Mouse (Mus musculus) CD4-positive naive resting alpha-beta T cell, adult 57 days (primary cell): ENCODE data around the gene Selenon. TPM values are rescaled to one million over a fixed set of nuclear protein-coding genes. Genes with fewer than 3 reads are reported as not detected.

Experiments
- total RNA-seq: library from RNA; stranded (reverse); gene quantifications from one replicate; pipeline ENCODE4 v1.2.4, GENCODE M21; 2023

The Selenon gene
- total RNA-seq, result 2.0 TPM

DNA sequence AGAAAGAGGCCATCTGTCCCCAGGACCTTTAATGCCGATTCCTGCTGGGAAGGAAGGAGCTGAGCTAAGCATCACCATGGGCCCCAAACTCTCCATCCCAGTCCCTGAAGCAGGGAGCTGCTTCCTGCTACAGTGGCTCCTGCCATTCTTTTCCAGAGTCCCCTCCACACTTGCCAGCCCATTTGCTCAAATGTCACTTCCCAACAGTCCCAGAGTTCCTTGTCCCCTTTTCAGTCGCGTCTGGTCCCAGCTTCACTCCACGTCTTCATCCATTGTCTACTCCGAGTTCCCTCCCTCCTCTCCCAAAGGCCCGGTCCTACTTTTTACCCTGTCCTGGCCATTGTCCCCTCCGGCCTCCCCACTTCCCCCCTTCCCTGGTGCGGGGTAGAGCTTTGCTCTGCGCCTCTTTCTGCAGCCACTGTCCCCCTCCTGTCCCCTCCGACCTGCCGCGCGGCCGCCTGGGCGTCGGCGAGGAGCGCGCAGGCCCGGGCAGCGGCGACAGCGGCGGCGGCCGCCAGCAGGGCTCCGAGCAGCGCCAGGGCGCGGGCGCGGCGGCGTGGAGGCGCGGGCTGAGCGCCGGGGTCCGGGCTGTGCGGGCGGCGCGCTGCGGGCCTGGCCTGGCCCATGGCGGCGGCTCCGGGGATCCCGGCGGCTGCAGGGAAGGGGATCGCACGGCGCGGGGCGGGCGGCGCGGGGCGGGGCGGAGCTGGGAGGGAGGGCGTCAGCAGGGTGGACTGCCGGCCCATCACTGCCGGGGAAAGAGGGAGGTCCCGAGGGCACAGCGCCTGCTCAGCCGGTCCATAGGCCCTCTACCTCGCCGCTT is at the start of gene Selenon:
Selenon (minus strand) TSS at position 673 of the 823 bp plus-strand sequence.

DNA sequence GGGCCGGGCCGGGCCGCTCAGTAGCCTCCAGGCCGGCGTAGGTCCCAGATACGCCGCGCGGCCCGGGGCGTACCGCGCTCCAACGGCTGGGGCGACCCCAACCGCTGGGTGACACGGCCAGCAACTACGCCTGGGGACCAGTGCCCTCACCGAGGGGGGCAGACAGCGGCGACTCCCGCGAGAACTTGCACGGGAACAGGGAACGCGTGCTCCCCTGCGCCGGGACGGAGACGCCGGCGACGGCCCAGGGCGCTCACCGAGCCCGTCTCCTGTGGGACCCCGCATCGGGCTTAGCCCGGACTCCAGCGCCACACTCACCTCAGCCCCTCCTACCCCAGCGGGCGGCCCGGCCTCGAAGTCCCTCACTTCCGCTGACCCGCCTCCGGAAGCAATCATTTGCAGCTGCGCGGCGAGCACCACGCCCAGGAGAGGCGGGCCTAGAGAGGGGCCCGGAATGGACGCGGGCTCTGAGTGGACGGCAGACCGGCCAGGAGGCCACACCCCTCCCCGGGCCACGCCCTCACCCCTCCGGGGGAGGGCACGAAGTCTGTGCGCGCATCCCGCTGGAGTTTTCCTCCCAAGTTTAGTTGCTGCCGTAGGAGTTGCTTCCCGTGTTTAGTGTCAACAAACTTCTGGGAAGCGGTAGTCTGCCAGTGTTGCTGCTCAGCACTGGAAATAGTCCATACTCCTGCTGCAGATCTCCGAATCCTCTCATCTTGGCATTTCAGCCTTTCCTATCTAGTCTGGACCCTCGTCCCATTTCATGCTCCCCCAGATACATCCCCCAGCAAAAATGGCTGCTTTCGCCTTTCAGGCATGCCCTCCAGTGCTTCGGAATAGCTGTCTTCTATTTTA is 16.8 kb downstream of the Selenon start, which contains the start of gene Mtfr1l:
Mtfr1l (minus strand) TSS at position 456 of the 855 bp plus-strand sequence.

DNA sequence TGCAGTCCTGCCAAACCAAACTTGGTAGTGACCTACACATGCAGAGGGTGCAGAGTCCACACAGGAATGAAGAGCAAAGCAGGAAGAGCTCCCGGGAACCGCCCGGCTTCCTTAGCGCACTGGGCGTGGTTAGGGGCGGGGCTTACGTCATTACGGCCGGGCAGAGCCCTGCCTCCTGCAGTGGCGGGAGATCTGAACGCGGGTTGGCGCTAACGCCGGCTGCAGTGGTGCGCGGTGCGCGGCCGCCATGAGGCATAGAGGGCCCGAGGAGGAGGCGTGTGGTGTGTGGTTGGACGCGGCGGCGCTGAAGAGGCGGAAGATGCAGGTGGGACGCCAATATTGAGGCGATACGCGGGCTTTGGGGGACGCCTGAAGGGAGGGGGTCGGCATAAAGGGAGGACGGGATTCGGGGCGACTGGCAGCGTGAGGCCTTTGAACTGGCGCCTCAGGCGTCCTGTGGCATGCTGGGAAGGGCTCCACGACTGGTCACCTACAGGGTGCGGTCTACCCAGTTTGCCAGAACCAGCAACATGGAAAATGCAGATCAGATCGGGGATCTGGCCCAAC is 41.0 kb downstream of the Selenon start, which contains the start of gene Aunip:
Aunip (plus strand) TSS at position 155 of the 567 bp plus-strand sequence.

DNA sequence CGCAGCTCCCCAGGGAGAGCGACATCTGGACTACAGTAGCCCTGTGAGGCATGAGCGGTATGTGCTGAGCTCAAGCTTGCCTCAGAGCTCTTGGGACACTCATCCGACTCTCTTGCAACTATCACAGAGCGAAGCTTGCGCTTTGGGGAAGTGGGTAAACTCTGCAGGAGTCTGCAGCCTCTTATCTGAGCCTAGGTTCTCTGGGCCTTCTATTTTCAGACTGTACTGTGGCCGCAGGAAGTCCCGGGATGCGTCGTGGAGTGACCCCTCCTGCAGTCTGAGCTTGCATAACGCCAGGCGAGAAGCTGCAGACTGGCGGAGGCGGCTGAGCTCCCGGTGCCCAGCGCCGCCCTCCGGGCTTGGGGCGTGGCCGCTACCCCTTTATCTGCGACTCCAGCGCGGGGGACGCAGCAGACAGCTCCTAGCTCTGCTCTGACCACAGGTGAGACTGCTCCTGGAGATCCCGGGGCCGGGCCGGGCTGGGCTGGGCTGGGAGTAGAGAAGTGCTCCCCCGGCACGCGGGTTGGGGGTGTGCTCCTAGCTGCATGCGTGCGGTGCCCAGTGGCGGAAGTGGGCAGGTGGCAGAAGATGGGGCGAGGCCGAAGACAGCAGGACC is 55.3 kb downstream of the Selenon start, which contains the start of gene Paqr7:
Paqr7 (plus strand) TSS at position 103 of the 616 bp plus-strand sequence.

Other genes starting within 250 kb of the Selenon start
- not detected for gene Trim63, start 237.0 kb downstream of the Selenon start, total RNA-seq
- not detected for gene Slc30a2, start 209.0 kb downstream of the Selenon start, total RNA-seq
- 1.1 TPM for gene Extl1, start 168.3 kb downstream of the Selenon start, total RNA-seq
- gene Pafah2, start 155.8 kb downstream of the Selenon start, total RNA-seq, result 3.2 TPM
- 43.3 TPM for gene Stmn1, start 83.8 kb downstream of the Selenon start, total RNA-seq
- 32.7 TPM for gene Paqr7, start 55.5 kb downstream of the Selenon start, total RNA-seq
- not detected for gene Aunip, start 41.2 kb downstream of the Selenon start, total RNA-seq
- 47.8 TPM for gene Mtfr1l, start 16.8 kb downstream of the Selenon start, total RNA-seq
- gene Man1c1, start 152.1 kb upstream of the Selenon start, total RNA-seq, result 9.1 TPM
- 130 TPM for gene Ldlrap1, start 215.9 kb upstream of the Selenon start, total RNA-seq